In genomic region chr3:107278479-107279269, GRCm38 (mm10) we compare ENCODE assay signal across 8 mouse cellular contexts. TPM values are rescaled to one million over a fixed set of nuclear protein-coding genes. Genes with fewer than 3 reads are reported as not detected.
DNase-seq lines count a peak whose midpoint lies in the region; ATAC-seq and TF ChIP-seq lines count a peak whose summit lies in the region.

Lamtor5 (plus strand) TSS chr3:107278858.

- peaks cover 19% of the 10 kb centered on the region for H3K4me1 ChIP-seq in forebrain, embryonic 15.5 days
- H3K4me1 ChIP-seq in lung, adult 2 months (ENCODE audit: control insufficient read depth, insufficient read depth, low read length), result peaks cover 7% of the 10 kb centered on the region

- 3% methylated on average over 43 of the region's 43 CpGs for WGBS in forebrain, embryonic 15.5 days
- 2% methylated on average over 43 of the region's 43 CpGs for WGBS in lung, adult 2 months

- H3K4me2 ChIP-seq in forebrain, embryonic 15.5 days (replicated peaks), result peak within 1 kb of the TSS; percentile 62

- peak within 1 kb of the TSS; percentile 76 for H3K9ac ChIP-seq in forebrain, embryonic 15.5 days (replicated peaks)

- DNase-seq in ES-CJ7 (ENCODE audit: low read depth, low spot score), result peak; percentile 87
- DNase-seq in cerebellum, adult 11 months, result peak; percentile 89
- DNase-seq in heart, postnatal 25 days (ENCODE audit: low spot score), result peak; percentile 80
- DNase-seq in layer of hippocampus, adult 18-20 months (ENCODE audit: low spot score in 2 of 2), result peak; percentile 88 to 94
- peak; percentile 90 for DNase-seq in lung, adult 2 months
- DNase-seq in thymus, adult 18-20 months, result peak; percentile 78 to 83

- H3K27me3 ChIP-seq in forebrain, embryonic 15.5 days, result no peaks in the 10 kb centered on the region

- peak within 1 kb of the TSS; percentile 84 for H3K4me3 ChIP-seq in forebrain, embryonic 15.5 days
- peak within 1 kb of the TSS; percentile 95 for H3K4me3 ChIP-seq in lung, adult 2 months (replicated peaks; ENCODE audit: extremely low read depth, low read depth, low read length)

- H3K9me3 ChIP-seq in forebrain, embryonic 15.5 days, result no peaks in the 10 kb centered on the region

- peak; percentile 92 for ATAC-seq in forebrain, embryonic 15.5 days (replicated peaks)
- peak; percentile 85 for ATAC-seq in neutrophil, adult 5-6 weeks (ENCODE audit: extremely low read depth, insufficient number of reproducible peaks, low FRiP score, poor library complexity, severe bottlenecking)

- TF ChIP-seq POLR2A in lung, adult 2 months (IDR thresholded peaks at IDR 0.05; ENCODE audit: borderline replicate concordance, extremely low read depth, low read depth, low read length), result peak; percentile 69; the same call in 1 of the 2 replicates

- peaks cover 18% of the 10 kb centered on the region for H3K36me3 ChIP-seq in forebrain, embryonic 15.5 days

- peak within 1 kb of the TSS; percentile 10 for H3K27ac ChIP-seq in forebrain, embryonic 15.5 days (replicated peaks)

- TF ChIP-seq CTCF in lung, adult 2 months (IDR thresholded peaks at IDR 0.05; ENCODE audit: insufficient read depth, low read length), result no peak

- intact Hi-C loops in heart, postnatal 25 days (cut with DNase I), result loop anchor here (2.0 to 10.0 kb wide), 3 partner anchors 52 to 189 kb away; no protein-coding TSS in a partner anchor

RNA-seq across cellular contexts. Expression of gene Lamtor5, which starts in this region (rescaled TPM):
- 213 and 228 TPM in 2 replicates for polyA plus RNA-seq in forebrain, embryonic 15.5 days (2015; fragmentation: Nextera tagmentation; extraction: Ambion mirVana)
- 10 to 100 TPM; 65.2 to 66.1 TPM for total RNA-seq in heart, postnatal 25 days (2021)
- 10 to 100 TPM; 64.6 to 66.1 TPM for total RNA-seq in layer of hippocampus, adult 18-20 months (2021)
- 85.9 and 111 TPM in 2 replicates for polyA plus RNA-seq in lung, adult 2 months (2012; rRNA removed)
- total RNA-seq in neutrophil, adult 5-6 weeks (2017), result 35.0 and 35.3 TPM in 2 replicates

Comparison
In these comparisons a context has a peak if more than half of its experiments do, and no peak if none do; other contexts are left out.
1. Peak in every context shown above with its lines: DNase-seq, ATAC-seq, H3K4me3 ChIP-seq and H3K27ac ChIP-seq.